Mouse (Mus musculus): ENCODE measurements at regions not wholly inside any gene's neighbourhood (a gene's known extent, or its start where the extent isn't known, plus 50 kb on each side); places are given as distances from the start of the nearest gene placed in this dataset.

DNA sequence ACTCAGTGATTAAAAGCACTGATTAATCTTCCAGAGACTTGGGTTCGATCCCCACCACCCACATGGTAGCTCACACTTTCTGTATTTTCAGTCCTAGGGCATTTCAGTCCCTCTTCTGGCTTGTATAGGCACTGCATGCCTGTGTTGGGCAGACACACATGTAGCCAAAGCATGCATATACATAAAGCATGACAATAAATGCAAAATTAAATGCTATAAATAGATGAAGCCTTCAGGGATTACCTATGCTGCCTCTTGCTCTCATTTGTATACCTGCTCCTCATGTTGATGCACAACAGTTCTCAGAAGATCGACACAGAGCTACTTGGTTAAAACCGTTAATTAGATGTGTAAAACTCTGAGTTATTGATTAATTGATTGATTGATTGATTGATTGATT lies 206.8 kb upstream of the Lrig3 start:
- 94% methylated on average over 3 of the region's 3 CpGs for WGBS
- Histone ChIP-seq H3K4me2 (ENCODE audit: low read depth) (no peak overlapping the region), H3K27ac (ENCODE audit: low read depth, low read length) (no peak overlapping the region)

DNA sequence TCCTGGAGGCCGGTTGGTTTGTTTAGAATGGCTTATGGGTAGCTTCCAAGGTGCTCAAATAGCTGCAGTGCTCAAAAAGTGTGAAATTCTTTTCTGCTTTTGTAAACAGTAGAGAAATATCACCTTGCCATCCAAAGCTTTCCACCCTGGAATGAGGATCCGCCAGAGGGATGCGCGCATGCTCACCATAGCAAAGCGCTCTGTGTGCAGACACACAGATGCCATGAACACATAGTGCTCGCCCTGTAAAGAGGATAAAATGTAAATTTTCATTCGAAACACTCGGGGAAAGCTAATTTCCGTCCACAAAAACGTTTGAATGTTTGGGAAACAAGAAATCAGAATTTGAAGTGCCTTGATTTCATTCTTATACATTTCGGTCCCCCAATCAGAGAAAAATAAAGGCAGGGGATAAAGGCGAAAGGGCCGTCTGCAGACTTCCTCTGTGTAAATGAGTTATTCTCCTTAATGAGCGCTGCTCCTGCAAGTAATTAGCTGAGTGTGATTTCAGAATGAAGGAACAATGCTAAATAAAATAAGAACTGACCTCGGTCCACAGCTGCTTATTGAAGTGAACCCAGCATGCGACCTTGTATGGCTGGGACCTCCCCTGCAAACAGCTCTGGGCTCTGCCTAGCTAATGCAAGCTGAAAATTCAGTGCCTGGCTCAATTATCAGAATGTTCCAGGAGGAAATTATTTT lies 203.4 kb upstream of the Lrig3 start:
- no peaks in the 10 kb centered on the region for H3K4me1 ChIP-seq (ENCODE audit: insufficient read depth)
- TF ChIP-seq CTCF (IDR thresholded peaks at IDR 0.05; ENCODE audit: low read depth) = no peak
- H3K36me3 ChIP-seq (ENCODE audit: insufficient read depth) = no peaks in the 10 kb centered on the region
- H3K9ac ChIP-seq = 0 out of 2 replicates have a peak overlapping the region, but pooled peaks have one; percentile 3
- H3K4me3 ChIP-seq (ENCODE audit: low read depth, low read length) = no peak overlapping the region; the same call in 1 of the 2 replicates
- DNase-seq (peak; percentile 39), ATAC-seq (peak; percentile 32)
- peak overlapping the region; percentile 26 for H3K4me2 ChIP-seq (ENCODE audit: low read depth)
- H3K27me3 ChIP-seq (ENCODE audit: insufficient read depth, low read length) = no peaks in the 10 kb centered on the region
- peaks cover 10% of the 10 kb centered on the region; the same call in 1 of the 2 replicates for H3K9me3 ChIP-seq (ENCODE audit: low read length)
- H3K27ac ChIP-seq (ENCODE audit: low read depth, low read length) = no peak overlapping the region
- WGBS = 27% methylated on average over 16 of the region's 16 CpGs

More for the DNA sequence above, 206.8 kb upstream of the Lrig3 start:
- no peak overlapping the region for H3K9ac ChIP-seq
- H3K27me3 ChIP-seq (ENCODE audit: insufficient read depth, low read length) = no peaks in the 10 kb centered on the region
- TF ChIP-seq CTCF (IDR thresholded peaks at IDR 0.05; ENCODE audit: low read depth) = peak; percentile 18; the same call in 1 of the 2 replicates
- ATAC-seq = no peak
- H3K4me3 ChIP-seq (ENCODE audit: low read depth, low read length) = no peak overlapping the region
- no peaks in the 10 kb centered on the region for H3K36me3 ChIP-seq (ENCODE audit: insufficient read depth)
- no peak for DNase-seq
- H3K4me1 ChIP-seq (ENCODE audit: insufficient read depth) = no peaks in the 10 kb centered on the region
- peaks cover 10% of the 10 kb centered on the region; the same call in 1 of the 2 replicates for H3K9me3 ChIP-seq (ENCODE audit: low read length)

DNA sequence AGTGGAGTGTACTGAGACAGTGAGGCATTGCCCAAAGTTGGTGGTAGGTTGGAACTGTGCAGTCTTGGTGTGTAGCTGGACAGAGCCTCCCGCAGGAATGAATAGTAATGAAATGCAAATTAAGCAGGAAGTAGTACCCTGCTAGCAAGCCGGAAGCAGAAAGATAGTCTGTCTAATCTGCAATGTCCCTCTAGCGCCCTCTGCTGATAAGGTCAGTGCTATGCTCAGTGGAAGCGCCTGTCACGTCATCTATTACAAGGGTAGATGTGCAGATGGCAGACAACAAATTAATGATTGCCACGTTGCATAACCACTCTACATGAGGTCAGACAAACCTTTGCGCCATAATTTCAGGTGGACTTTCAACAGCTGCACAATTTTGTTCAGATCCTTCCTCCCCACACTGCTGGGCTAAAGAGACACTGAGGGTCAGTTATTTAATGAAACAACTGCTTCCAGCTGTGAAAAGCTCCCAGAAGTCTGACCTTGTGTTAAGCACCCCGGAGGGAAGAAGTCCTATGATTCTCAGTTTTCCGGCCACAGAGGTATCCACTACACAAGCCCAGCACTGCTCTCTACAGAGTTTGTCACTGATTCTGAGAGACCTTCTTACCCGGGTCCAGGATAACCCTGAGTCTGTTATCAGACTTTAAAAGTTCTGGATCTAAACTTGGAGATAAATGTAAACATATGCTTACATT lies 201.4 kb upstream of the Lrig3 start:
- Histone ChIP-seq H3K4me1 (ENCODE audit: insufficient read depth) (no peaks in the 10 kb centered on the region), H3K9me3 (ENCODE audit: low read length) (peaks cover 10% of the 10 kb centered on the region; the same call in 1 of the 2 replicates), H3K4me2 (ENCODE audit: low read depth) (no peak overlapping the region), H3K4me3 (ENCODE audit: low read depth, low read length) (no peak overlapping the region), H3K27me3 (ENCODE audit: insufficient read depth, low read length) (no peaks in the 10 kb centered on the region), H3K36me3 (ENCODE audit: insufficient read depth) (no peaks in the 10 kb centered on the region), H3K27ac (ENCODE audit: low read depth, low read length) (no peak overlapping the region), H3K9ac (no peak overlapping the region)
- peak; percentile 64 for TF ChIP-seq CTCF (IDR thresholded peaks at IDR 0.05; ENCODE audit: low read depth)
- WGBS = 60% methylated on average over 10 of the region's 10 CpGs
- DNase-seq (peak; percentile 46), ATAC-seq (no peak)

DNA sequence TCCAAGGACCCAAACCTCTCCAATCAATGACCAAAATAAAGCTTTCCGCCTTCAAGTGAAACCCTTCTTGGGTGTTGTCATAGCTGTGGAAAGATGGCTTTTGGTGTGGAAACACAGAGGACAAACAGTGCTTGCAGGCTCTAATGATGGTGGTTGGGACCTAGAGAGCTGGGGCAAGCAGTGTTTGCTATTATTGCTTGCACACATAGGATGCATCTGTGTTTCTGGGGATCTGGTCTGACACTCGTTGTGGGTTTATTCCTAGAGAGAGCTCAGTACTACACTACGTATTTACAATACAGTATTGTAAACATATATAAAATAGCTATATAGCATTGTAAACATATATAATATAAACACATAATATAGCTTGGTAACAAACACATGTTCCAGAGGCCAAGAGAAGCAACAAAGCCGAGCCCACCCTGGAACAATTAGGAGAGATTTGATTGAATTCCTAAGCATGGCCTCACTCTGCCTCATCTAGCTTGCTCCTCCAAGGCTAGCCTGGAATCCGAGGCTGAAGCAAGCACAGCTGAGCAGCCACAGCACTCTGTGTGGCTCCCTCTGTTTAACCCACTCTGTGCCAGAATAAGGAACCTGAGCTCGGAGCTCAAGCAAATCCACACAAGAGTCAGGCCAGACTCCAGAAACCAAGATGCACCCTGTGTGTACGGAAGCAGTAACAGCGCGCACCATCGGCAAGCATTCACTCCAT lies 200.7 kb upstream of the Lrig3 start:
- WGBS = 77% methylated on average over 10 of the region's 10 CpGs
- H3K9ac ChIP-seq = no peak overlapping the region
- H3K9me3 ChIP-seq (ENCODE audit: low read length) = peaks cover 10% of the 10 kb centered on the region; the same call in 1 of the 2 replicates
- ATAC-seq (no peak), DNase-seq (no peak)
- H3K4me3 ChIP-seq (ENCODE audit: low read depth, low read length) = no peak overlapping the region
- H3K4me1 ChIP-seq (ENCODE audit: insufficient read depth) = no peaks in the 10 kb centered on the region
- no peak overlapping the region for H3K27ac ChIP-seq (ENCODE audit: low read depth, low read length)
- H3K27me3 ChIP-seq (ENCODE audit: insufficient read depth, low read length) = no peaks in the 10 kb centered on the region
- H3K36me3 ChIP-seq (ENCODE audit: insufficient read depth) = no peaks in the 10 kb centered on the region
- no peak overlapping the region for H3K4me2 ChIP-seq (ENCODE audit: low read depth)
- no peak for TF ChIP-seq CTCF (IDR thresholded peaks at IDR 0.05; ENCODE audit: low read depth)

DNA sequence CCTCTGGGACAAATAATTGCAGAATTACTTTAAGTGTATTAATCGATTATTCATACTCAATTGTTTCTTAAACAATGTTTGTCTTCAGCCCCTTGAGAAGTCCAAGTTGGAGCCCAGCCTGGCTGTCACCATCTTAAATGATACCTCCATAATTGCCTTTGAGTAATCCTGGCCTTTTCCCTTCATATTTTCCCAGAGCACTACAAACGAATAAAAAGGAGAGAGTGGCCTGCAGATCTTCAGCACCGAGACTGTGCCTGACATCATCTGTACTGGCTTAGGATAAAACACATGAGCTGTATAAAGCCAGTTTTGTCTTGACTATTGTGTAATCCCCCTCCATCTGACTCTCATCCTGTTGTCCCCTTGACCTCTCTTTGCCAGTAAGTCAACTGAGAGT lies 197.7 kb upstream of the Lrig3 start:
- Histone ChIP-seq H3K9ac (no peak overlapping the region), H3K36me3 (ENCODE audit: insufficient read depth) (no peaks in the 10 kb centered on the region), H3K4me1 (ENCODE audit: insufficient read depth) (no peaks in the 10 kb centered on the region), H3K9me3 (ENCODE audit: low read length) (no peaks in the 10 kb centered on the region), H3K27me3 (ENCODE audit: insufficient read depth, low read length) (no peaks in the 10 kb centered on the region), H3K4me3 (ENCODE audit: low read depth, low read length) (no peak overlapping the region), H3K4me2 (ENCODE audit: low read depth) (no peak overlapping the region), H3K27ac (ENCODE audit: low read depth, low read length) (no peak overlapping the region)
- ATAC-seq = no peak
- no peak for DNase-seq
- WGBS = 64% methylated on average over 3 of the region's 3 CpGs
- TF ChIP-seq CTCF (IDR thresholded peaks at IDR 0.05; ENCODE audit: low read depth) = no peak

DNA sequence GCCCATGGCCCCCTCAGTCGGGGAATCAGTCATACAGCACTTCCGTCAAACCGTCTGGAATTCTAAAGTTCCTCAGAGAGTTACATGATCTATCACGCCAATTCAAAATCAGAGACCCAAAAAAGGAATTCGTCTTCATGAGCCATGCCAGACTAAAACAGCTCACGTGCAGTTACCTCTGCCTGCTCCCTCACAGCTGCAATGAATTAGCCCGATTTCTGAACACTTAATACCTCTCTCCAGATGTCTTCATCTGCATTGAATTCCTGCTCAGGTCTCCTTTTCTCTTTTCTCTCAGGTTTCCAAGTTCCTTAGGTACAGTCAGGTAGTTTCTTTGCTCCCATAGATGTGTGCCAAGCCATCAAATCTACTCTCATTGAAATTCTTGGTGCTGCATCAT lies 192.4 kb upstream of the Lrig3 start:
- Histone ChIP-seq H3K27ac (ENCODE audit: low read depth, low read length) (no peak overlapping the region), H3K9ac (no peak overlapping the region), H3K36me3 (ENCODE audit: insufficient read depth) (no peaks in the 10 kb centered on the region), H3K4me2 (ENCODE audit: low read depth) (no peak overlapping the region), H3K4me1 (ENCODE audit: insufficient read depth) (no peaks in the 10 kb centered on the region), H3K9me3 (ENCODE audit: low read length) (no peaks in the 10 kb centered on the region), H3K27me3 (ENCODE audit: insufficient read depth, low read length) (no peaks in the 10 kb centered on the region), H3K4me3 (ENCODE audit: low read depth, low read length) (no peak overlapping the region)
- no peak for DNase-seq
- 86% methylated on average over 7 of the region's 7 CpGs for WGBS
- no peak for ATAC-seq
- no peak for TF ChIP-seq CTCF (IDR thresholded peaks at IDR 0.05; ENCODE audit: low read depth)

DNA sequence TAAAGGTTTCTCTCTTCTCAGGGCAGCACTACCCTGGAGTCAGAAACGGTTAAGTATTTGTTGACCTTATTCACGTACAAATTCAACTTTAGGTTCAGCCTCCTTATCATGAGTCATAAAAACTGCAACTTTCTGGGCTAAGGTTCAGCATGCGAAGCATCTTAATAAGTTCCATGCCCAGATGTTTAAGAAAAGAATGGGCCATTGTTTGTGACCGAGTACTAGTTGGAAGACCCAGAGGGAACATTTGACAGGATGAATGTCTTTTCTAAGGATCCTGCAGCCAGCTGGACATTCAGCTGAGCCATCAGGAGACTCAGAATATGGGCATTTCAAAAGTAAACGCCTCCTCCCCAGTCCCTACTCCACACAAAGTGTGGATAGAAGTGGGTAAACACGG lies 183.5 kb upstream of the Lrig3 start:
- H3K27me3 ChIP-seq (ENCODE audit: insufficient read depth, low read length) = no peaks in the 10 kb centered on the region
- no peak overlapping the region for H3K4me3 ChIP-seq (ENCODE audit: low read depth, low read length)
- H3K9me3 ChIP-seq (ENCODE audit: low read length) = no peaks in the 10 kb centered on the region
- no peak for ATAC-seq
- no peak for TF ChIP-seq CTCF (IDR thresholded peaks at IDR 0.05; ENCODE audit: low read depth)
- H3K4me2 ChIP-seq (ENCODE audit: low read depth) = no peak overlapping the region
- WGBS = 69% methylated on average over 6 of the region's 6 CpGs
- DNase-seq = no peak
- no peak overlapping the region for H3K9ac ChIP-seq
- H3K4me1 ChIP-seq (ENCODE audit: insufficient read depth) = peaks cover 19% of the 10 kb centered on the region
- H3K36me3 ChIP-seq (ENCODE audit: insufficient read depth) = no peaks in the 10 kb centered on the region
- no peak overlapping the region for H3K27ac ChIP-seq (ENCODE audit: low read depth, low read length)

Measured in forebrain, postnatal 0 days (tissue).